Mouse (Mus musculus) thymus, adult 2 months (tissue): ENCODE results near the gene Enkd1. TPM values are rescaled to one million over a fixed set of nuclear protein-coding genes. Genes with fewer than 3 reads are reported as not detected.

Source experiments
- DNase-seq: peaks from one replicate; pipeline ENCODE4 v3.0.0; 2021
- H3K27ac ChIP-seq: fragments of 200-500 bp; 2 replicates; pipeline ENCODE4 v1.5.1; 2012; ENCODE audit warnings: low read length, control low read depth; ENCODE audit not compliant: control insufficient read depth, insufficient read depth
- H3K27me3 ChIP-seq: fragments of 200-500 bp; 2 replicates; pipeline ENCODE4 v1.6.1; 2012; ENCODE audit warnings: mild to moderate bottlenecking, low read length, moderate library complexity, mixed read lengths; ENCODE audit not compliant: control insufficient read depth, insufficient read depth
- H3K36me3 ChIP-seq: fragments of 200-500 bp; 2 replicates; pipeline ENCODE4 v1.6.1; 2012; ENCODE audit warnings: mild to moderate bottlenecking, low read length, moderate library complexity; ENCODE audit not compliant: control insufficient read depth, insufficient read depth
- H3K4me1 ChIP-seq: fragments of 200-500 bp; replicated peaks from 2 replicates; pipeline ENCODE4 v1.6.1; 2012; ENCODE audit warnings: low read length; ENCODE audit not compliant: control insufficient read depth, insufficient read depth
- H3K4me3 ChIP-seq: fragments of 200-500 bp; 2 replicates; pipeline ENCODE4 v1.5.1; 2012; ENCODE audit warnings: mild to moderate bottlenecking, low read length, control low read depth, moderate library complexity; ENCODE audit not compliant: control insufficient read depth, insufficient read depth
- CTCF ChIP-seq: fragments of 200-500 bp; IDR thresholded peaks from 2 replicates; pipeline ENCODE4 v1.5.1; 2012; ENCODE audit warnings: mild to moderate bottlenecking, control low read depth, low read length, moderate library complexity, borderline replicate concordance; ENCODE audit not compliant: control insufficient read depth, poor library complexity, insufficient read depth; ENCODE audit errors: extremely low read depth
- POLR2A ChIP-seq: fragments of 200-500 bp; IDR thresholded peaks from 2 replicates; pipeline ENCODE4 v1.6.1; 2012; ENCODE audit warnings: mild to moderate bottlenecking, low read length, control low read depth, moderate library complexity; ENCODE audit not compliant: control insufficient read depth, poor library complexity, insufficient read depth; ENCODE audit errors: extremely low read depth
- WGBS: fragments of 180-500 bp; shearing (Covaris S2); methylation state at CpG from one replicate; pipeline ENCODE4 v1.1.7; 2018; 5-methylcytosine and 5-hydroxymethylcytosine counted together
- polyA plus RNA-seq: library from polyadenylated mRNA; depleted of rRNA; stranded (reverse); fragments of >200 nt; gene quantifications from 2 replicates; pipeline ENCODE4 v1.2.3, GENCODE M21; 2012

Enkd1 gene
- polyA plus RNA-seq, 1 experiment: 46.7 TPM

DNA sequence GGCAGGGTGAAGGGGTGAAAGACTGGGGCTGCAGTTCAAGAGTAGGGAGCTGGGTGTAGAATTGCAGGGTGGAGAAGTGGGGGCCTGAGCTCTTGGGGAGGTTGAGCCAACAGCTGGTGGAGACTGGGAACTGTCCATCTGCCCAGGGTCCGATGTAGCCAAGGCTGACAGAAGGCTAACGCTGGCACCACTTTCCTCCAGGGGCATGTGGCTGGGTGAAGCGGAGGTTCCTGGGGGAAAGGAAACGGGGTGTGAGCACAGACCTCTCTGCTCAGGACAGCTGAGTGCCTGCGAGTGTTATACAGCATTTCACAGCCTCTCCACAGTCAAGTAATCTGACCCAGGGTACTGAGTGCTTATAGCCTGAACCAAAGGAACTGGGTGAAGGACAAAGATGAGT, 9.3 kb downstream of the Enkd1 start:
- H3K4me1 ChIP-seq: peaks cover 20% of the 10 kb centered on the region
- peaks cover 46% of the 10 kb centered on the region for H3K36me3 ChIP-seq
- H3K27me3 ChIP-seq: no peaks in the 10 kb centered on the region
- DNase-seq: no peak
- no peak overlapping the region for H3K4me3 ChIP-seq
- no peak overlapping the region for H3K27ac ChIP-seq
- TF ChIP-seq CTCF (no peak), POLR2A (no peak)
- 98% methylated on average over 5 of the region's 5 CpGs for WGBS

DNA sequence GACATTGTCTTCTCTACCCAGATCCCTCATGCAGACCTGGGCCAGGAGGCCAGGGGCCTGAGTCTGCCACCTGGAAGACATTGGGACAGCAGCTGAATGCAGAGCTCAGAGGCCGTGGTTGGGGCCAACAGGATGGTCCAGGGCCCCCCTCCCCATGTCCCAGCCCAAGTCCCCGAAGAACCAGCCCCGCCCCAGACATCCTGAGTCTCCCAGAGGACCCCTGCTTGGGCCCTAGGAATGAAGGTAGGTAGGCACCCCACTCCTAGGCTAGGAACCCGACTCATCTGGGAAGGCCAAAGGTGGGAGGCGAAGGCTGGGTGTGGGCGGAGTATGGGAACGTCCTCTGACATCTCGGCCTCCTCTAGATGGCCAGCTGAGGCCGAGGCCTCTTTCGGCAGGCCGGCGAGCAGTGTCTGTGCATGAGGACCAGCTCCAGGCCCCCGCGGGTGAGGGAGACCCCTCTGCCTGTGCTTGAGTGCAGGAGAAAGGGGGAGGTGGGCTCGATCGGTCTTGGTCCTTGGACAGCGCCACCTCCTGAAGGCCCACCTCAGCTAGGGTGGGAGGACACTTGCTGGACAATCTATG, 10.7 kb downstream of the Enkd1 start:
- Histone ChIP-seq H3K27me3 (no peaks in the 10 kb centered on the region), H3K27ac (no peak overlapping the region), H3K4me3 (no peak overlapping the region), H3K36me3 (peaks cover 60% of the 10 kb centered on the region), H3K4me1 (peaks cover 20% of the 10 kb centered on the region)
- DNase-seq: no peak
- TF ChIP-seq CTCF (no peak), POLR2A (no peak)
- 95% methylated on average over 17 of the region's 17 CpGs for WGBS

DNA sequence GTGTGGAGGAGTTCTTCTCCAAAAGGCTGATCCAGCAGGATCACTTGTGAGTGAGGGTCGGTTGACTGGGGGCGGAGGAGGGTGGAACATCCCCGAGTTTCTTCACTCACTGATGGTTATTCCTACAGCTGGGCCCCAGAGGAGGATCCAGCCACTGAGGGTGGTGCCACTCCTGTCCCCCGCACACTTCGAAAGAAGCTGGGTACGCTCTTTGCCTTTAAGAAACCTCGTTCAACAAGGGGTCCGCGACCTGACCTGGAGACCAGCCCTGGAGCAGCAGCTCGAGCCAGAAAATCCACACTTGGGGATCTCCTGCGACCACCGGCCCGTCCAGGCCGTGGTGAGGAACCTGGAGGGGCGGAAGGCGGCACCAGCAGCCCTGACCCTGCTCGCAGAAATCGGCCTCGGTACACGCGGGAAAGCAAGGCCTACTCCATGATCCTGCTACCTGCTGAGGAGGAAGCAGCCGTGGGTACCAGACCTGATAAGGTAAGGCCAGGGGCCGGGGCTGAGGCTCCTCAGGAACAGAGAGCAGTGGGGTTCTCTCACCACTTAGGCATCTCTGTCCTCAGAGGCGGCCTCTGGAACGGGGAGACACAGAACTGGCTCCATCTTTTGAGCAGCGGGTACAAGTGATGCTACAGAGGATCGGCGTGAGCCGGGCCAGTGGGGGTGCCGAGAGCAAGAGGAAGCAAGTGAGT, 12.8 kb downstream of the Enkd1 start:
- Histone ChIP-seq H3K27ac (no peak overlapping the region), H3K27me3 (no peaks in the 10 kb centered on the region), H3K4me3 (no peak overlapping the region), H3K36me3 (peaks cover 80% of the 10 kb centered on the region), H3K4me1 (peaks cover 9% of the 10 kb centered on the region)
- no peak for TF ChIP-seq POLR2A
- no peak for TF ChIP-seq CTCF
- WGBS: 96% methylated on average over 30 of the region's 30 CpGs
- no peak for DNase-seq

DNA sequence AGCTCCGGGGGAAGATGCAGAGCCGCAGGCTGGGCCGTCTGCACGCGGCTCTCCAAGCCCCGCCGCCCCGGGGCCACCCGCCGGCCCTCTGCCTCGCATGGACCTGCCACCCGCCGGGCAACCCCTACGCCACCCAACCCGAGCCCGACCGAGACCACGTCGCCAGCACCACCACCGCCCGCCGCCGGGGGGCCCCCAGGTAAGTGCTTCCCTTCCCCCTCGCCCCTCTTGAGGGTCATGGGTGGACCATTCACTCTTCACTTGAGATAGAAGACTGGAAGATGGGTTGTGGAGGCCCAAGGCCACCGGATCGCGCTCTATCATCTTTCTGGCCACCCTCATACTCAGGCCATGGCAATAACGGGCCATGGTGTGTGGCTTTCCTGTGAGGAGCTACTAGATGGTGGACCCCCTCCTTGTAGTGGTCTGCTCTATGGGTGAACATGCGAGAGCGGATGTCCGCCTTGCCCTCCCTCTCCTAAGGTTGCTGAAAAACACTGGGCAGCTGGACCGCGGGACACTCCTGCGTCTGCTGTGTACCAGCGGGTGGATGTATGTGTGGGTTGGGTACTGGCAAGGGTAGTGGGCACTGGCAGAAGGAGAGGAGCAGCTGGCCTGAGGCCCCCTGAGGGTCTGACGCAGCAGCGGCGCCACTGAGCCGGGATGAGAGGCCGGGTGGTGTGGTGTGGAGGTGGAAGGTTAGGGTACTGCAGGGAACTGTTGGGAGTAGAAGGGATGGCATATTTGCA, 13.8 kb downstream of the Enkd1 start:
- TF ChIP-seq CTCF (no peak), POLR2A (no peak)
- DNase-seq: no peak
- Histone ChIP-seq H3K4me1 (no peaks in the 10 kb centered on the region), H3K4me3 (no peak overlapping the region), H3K27ac (no peak overlapping the region), H3K27me3 (no peaks in the 10 kb centered on the region), H3K36me3 (peaks cover 89% of the 10 kb centered on the region)
- 95% methylated on average over 40 of the region's 40 CpGs for WGBS

DNA sequence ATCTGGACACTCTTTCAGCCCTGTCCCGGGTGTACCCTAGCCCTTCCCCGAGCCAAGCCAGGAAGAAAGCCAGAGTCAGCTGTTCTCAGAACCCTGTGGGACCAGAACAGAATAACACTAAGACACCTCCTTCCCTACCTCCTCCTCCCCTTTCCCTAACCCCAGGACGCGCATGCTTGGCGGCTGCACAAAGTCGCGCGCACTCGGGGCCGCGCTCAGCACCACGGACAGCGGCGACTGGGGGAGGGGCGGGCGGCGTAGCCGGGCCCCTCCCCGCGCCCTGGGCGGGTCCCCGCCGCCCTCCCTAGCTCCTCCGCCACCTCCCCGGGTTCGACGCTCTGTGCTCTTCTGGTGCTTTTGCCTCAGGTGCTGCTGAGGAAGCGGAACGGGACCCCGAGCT, 14.4 kb downstream of the Enkd1 start:
- 89% methylated on average over 28 of the region's 30 CpGs for WGBS
- TF ChIP-seq CTCF: no peak
- no peak for TF ChIP-seq POLR2A
- Histone ChIP-seq H3K27me3 (no peaks in the 10 kb centered on the region), H3K36me3 (peaks cover 95% of the 10 kb centered on the region), H3K27ac (no peak overlapping the region), H3K4me1 (0 out of 2 replicates have a peak, but pooled peaks cover 2% of the 10 kb centered on the region), H3K4me3 (no peak overlapping the region)
- DNase-seq: no peak

DNA sequence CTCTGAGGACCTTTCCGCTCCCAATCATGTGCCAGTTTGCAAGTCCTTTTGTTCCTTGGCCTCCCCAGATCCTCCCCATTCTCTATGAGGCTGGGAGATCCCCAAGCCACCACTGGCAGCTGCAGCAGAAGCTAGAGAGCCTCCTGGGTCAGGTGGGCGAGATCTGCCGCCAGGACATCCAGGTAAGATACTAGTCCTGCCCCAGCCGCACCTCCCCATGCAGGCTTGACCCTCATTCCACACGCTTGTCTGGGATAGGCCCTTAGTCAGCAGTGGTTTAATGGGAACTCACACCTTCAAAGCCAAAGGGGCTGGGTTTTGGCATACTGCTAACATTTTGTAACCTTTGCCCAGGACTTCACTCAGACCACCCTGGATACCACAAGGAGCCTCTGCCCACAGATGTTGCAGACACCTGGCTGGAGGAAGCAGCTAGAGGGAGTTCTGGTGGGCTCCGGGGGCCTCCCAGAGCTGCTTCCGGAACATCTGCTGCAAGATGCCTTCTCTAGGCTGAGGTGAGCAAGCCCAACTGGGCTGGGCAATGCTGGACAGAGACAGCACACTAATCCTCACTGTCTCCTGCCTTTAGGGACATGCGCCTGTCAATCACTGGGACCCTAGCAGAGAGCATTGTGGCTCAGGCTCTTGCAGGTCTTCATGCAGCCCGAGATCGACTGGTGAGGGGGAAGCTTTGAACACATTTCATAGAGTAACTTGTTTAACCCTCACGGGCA, 15.4 kb downstream of the Enkd1 start:
- Histone ChIP-seq H3K4me1 (peaks cover 12% of the 10 kb centered on the region), H3K36me3 (peaks cover 93% of the 10 kb centered on the region), H3K27me3 (no peaks in the 10 kb centered on the region), H3K27ac (no peak overlapping the region), H3K4me3 (no peak overlapping the region)
- WGBS: 95% methylated on average over 11 of the region's 11 CpGs
- DNase-seq: no peak
- no peak for TF ChIP-seq CTCF
- TF ChIP-seq POLR2A: no peak
